Mouse (Mus musculus) retina, postnatal 7 days (tissue): ENCODE results near the gene Zfpl1.

Source experiments
- DNase-seq: peaks from one replicate; pipeline ENCODE4 v3.0.0-alpha.2; 2012; ENCODE audit warnings: low read depth, low spot score

The Zfpl1 gene

DNA sequence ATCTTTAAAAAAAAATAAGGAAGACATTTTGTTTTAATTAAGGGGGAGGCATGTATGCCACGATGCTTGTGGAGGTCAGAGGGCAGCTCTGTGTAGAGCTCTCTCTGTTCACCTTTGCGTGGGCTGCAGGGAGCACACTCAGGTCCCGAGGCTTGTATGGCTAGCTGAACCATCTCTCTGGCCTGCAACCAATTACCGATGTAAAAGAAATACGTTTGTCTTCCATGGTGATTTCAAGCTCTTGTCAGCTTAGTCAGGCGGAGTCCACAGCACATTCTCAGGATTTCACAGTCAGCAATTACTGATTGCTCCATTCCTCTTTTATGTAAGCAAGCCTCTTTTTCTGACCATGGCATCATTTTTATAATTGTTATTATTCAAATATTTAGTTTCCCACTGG lies 16.4 kb upstream of the Zfpl1 start:
- no peak for DNase-seq

DNA sequence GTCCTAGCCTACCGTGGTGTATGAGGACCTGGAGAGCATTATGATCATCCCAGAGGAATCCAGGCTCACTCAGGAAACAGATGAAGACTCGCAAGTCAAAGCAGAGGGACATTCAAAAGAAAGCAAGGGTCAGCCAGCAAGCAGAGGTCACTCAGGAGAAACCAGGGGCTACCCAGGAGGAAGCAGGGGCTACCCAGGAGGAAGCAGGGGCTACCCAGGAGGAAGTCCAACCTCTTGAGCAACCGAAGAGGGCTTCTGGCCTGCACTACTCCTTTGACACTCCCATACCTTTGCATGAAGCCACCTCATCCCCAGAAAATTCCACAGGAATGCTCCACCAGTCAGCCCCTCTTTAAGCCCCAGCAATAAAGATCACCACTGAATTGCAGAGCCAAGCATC lies 13.1 kb upstream of the Zfpl1 start:
- DNase-seq: no peak

DNA sequence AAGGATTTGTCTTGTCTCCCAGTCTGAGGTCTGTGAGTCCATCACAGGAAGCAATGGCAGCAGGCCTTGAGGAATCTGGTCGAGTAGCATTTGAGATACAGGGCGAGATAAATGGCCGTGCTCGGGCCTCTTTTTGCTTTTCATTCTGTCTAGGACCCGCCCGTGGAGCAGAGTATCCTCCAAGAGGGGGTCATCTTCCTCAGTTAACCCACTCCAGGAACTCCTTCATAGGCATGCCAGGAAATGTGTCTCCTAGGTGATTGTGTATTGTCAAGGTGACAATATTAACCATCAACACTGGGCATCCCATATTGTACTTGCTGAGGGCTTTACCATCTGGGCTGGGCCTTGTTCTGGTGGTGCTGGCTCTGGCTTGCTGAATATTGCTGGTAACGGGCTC lies 9.4 kb upstream of the Zfpl1 start, which contains the start of gene AC131692.1:
AC131692.1 (plus strand) TSS at position 301 of the 400 bp plus-strand sequence.
- no peak for DNase-seq

DNA sequence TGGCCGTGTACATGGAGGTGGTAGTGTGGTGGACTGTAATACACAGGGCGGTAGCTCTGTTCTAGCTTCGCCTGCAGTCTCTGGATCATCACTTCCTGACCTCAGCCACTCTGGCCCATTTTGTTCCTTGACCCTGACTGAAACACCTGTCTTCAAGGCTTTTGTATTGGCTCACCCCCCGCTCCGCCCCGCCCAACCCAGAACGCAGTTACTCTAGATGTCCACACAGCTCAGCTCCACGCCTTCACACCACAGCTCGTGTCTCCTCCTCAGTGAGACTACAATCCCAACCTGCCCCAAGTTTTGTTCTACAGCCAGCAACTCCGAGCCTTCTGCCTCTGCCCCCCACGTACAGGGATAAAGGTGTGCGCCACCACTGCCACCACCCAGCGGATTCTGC lies 4.1 kb upstream of the Zfpl1 start:
- DNase-seq: no peak

DNA sequence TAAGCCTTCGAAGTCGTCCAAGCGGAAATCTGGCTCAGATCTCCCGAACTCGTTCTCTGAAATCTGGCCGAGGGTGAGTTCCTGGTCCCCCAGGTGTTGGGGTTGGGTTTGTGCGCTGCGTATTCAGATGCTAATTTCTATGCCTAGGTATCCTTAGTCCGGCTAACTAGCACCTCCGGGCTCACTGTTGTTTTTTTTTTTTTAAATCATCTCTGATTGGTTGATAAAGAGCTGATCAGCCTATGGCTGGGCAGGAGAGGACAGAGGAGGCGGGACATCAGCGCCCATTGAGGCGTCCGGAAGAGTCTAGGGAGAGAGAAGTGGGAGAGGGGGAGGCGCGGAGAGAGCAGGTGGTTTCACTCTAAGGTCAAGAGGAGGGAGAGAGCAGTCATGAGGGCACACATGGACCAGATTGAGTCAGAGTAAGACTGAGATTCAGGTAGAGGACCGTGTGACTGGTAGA lies 692 bp upstream of the Zfpl1 start:
- DNase-seq: no peak

DNA sequence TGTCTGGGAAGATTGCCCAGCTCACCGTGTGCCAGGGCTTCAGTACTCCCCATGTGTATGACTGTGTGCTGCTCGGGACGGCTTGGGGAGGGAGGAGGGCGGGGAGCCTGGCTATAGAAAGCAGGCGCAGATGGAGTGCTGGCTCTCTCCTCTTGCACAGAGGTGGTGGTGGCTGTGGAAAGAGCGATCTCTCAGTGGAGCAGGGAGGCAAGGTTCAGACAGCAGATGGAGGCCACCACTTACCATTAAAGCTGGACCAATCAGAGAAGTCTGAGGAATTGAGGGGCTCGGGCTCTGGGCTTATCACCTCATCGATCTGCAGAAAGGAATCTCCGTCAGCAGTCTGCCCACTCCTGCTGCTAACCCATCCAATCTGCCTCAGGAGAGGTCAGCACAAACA lies 2.6 kb downstream of the Zfpl1 start, which contains the start of gene Gm28374:
Gm28374 (minus strand) TSS at position 101 of the 400 bp plus-strand sequence.
- no peak for DNase-seq

DNA sequence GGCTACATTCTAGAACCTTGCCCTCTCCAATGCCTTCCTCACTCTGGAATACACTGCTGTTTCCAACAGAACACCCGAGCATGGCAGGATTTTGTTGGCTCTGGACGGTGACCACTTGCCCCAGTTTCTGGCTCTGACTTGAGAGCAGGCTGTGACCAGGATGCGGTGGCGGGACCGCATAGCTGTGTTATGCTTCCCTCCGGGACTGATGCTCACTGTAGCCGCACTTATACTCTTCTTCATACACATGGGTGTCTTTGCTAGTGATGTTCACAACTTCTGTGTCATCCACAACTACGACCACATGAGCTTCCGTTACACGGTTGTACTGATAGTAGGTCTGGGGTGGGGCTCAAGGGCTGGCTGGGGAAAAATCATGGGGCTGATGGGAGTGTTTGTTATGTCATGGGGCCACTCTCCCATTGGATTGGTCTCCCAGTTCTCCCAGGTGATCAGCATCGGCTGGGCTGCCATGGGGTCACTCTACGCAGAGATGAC lies 4.7 kb downstream of the Zfpl1 start, which contains the start of gene Tmem262:
Tmem262 (plus strand) TSS at position 51 of the 498 bp plus-strand sequence.
- no peak for DNase-seq

DNA sequence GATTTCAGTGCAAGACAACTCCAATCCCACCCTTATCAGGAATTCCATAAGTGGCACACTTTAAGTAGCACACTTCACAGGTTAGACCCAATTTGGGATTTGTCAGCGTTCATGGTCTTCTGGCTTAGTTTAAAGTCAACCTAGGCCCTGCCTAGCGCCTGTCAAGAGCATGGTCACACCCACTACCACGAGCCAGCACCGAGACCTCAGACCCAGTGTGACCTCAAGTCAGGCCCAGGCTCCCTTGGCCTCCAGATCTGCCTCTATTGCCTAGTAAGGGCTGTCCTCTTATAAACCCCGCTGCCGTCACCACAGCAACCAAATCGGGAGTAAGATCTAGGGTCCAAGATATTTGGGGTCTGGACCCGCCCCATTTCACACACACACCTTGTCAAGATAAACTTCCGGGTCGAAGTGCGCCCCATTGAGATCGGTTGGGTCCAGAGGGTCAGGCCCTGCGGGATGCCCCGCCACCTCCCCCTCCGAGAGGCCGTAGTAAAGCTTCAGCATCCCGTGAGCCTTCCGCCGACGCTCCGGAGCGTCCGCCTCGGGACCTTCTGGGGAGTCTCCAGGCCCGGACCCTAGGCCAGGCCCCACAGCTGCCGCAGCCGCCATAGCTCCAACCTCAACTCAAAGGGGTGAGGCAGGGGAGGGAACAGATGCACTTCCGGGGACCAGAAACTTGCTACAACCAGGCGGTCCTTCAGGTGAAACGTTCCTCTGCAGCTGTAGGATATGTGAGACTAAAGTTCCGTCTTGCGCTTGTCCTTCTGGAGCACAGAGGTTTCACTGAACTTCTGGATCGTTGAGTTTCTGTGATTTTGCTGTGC lies 8.0 kb downstream of the Zfpl1 start, which contains the start of gene Vps51:
Vps51 (minus strand) TSS at position 668 of the 830 bp plus-strand sequence.
- DNase-seq: peak; percentile 84

DNA sequence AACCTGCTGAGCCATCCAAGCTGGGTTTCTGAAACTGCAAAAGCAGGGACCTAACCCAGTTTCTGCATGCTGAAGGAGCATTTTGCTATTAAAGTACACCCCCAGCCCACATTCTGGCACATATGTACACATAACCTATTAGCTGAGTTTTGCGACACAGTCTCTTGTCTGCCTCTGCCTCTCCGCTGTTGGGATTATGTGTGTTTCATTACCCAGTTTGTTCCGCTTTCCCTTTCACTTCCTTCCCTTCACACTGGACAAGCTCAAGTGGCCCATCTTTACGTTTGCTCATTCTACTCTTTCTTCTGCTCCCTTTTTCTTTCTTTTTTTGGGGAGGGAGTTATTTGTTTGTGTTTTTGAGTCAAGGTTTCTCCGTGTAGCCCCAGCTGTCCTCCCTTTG lies 10.9 kb downstream of the Zfpl1 start:
- no peak for DNase-seq

DNA sequence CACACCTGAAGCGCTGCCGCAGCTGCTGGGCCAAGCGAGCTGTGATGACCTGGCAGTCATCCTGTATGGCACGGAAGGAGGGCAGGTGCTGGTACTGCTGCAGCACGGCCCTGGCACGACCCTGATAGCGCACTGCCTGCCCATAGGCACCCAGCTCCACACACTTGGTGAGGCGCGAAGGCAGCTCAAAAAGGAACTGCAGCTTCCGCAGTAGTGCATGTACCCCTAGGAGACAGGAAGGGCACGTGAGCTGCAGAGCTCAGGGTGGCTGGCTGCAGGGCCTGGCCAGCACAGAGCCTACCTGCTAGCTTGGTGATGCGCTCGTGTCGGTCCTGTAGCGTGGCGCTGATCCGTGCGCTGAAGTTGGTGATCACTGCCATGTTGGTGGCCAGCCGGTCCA lies 13.5 kb downstream of the Zfpl1 start:
- DNase-seq: no peak

DNA sequence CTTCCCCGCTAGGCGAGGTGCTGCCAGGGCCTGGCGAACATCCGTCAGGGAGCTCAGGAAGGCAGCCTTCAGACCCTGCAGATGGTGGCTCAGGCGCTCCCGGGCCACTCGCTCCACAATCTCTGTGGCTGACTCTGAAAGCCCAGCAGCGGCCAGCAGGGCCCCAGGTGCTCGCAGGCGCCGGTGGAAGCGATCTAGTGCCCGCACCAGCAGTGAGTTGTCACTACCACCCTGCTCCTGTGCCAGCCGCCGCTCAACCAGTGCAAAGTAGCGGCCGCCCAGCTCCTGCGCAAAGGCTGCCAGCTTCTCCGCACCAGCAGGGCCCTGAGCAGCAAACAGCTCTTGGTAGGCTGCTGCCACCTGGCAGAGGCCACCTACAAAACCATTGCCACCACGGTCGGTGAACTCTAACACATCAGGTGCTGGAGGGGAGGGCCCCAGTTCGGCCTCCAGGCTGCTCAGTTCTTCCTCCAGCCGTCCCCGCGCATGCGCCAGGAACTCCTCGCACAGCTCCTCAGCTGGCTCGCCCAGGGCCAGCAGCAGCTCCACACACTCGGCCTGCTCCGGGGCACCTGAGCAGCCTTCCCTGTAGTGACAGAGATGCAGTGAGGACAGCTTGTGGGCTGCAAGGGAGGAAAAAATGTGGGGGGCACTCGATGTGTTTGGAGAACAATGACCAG lies 14.0 kb downstream of the Zfpl1 start:
- DNase-seq: no peak

DNA sequence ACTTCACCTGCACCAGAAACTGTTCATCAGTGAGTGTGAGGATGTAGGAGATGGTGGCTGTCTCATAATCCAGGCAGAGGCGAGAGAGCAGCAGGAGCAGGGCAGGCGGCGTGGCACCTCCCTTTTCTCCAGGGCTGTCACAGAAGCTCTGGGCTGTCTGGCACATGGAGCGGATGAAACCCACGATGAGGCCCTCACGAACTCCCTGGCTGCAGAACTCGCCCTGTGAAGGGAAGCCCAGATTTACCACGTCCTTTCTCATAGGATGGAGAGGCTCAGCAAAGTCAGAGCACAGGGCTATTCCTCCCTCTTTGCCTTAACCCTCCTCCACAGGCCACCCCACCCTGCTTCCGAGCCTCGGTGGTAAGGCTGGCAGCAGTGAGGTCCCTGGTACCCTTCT lies 14.9 kb downstream of the Zfpl1 start:
- no peak for DNase-seq

DNA sequence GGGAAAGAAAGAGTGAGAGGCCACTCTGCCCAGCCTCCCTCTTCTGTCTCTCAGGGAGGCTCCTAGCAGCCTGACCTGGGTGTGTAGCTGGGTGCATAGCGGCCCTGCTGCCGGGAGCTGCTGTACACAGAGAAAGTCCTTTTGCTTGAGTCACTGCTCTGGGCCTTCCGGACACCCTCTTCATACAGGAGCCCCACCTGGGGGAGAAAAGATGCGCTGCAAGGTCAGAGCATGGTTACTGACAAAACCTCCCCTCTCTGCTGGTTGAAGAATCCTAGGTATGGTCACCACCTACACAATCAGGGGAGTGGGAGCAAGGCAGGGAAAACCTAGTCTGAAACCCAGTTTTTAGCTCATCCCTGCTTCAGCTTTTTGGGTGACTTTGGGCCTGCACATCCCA lies 15.8 kb downstream of the Zfpl1 start:
- DNase-seq: no peak

DNA sequence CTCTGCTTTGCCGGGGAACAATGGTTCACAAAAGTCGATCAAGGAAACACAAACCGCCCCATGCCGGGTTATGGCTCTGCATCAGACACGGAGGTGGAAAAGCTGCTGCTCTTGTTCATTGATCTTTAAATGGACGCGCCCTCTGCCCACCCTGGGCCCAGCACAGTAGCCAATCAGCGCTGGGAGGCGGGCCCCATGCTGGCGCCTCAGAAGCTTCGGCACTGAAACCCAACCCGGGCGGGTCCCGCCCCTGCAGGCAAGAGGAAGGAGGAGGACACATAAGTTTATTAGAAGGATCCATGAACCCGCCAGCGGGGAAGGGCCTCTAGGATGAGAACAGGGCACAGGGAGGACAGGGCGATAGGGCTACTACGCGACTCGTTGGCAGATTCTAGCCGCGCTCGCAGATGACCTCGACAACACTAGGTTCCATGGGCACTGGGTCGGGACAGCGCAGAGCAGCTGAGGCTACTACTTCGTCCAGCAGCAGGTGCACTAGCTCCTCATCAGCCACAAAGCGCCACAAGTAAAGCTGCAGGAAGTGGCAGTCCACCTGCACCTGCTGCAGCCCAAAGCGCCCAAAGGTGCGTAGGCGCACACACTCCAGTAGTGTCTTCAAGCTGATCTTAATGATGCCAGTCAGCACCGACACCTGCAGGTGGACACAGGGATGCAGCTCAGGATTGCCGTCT lies 16.9 kb downstream of the Zfpl1 start, which contains the start of gene Tm7sf2:
Tm7sf2 (minus strand) TSS at position 650 of the 692 bp plus-strand sequence.
- DNase-seq: no peak

DNA sequence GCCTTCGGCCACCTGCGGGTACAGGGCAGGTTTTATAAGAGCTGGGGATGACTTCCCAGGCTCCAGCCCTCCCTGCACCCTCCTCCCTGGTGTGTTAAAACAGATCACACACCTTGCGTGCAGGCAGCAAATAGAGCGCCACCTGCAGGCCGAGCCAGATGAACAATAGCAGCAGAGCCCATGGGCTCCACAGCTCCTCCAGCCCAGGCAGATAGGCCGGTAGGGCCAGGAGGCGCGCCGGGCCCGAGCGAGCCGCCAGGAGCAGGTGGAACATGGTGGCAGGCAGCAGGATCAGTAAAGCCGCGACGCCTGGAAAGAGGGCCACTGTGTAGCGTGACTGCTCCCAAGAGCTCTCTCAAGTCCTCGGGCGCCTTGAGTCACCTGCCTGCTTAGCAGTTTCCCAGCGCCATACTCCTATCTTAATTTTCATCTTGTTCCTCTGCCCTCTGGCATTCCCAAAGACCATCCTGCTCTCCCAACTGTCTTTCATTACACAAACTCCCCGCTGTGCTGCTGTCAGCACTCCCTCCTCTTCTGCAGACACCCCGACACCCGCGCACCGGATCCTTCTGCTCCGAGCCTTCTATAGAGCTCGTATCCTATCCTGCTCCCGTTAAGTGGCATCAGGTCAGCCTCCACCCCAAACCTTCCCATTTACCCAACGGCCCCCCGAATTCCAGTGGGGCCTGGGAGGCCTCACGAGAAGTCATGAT lies 17.6 kb downstream of the Zfpl1 start:
- DNase-seq: no peak

DNA sequence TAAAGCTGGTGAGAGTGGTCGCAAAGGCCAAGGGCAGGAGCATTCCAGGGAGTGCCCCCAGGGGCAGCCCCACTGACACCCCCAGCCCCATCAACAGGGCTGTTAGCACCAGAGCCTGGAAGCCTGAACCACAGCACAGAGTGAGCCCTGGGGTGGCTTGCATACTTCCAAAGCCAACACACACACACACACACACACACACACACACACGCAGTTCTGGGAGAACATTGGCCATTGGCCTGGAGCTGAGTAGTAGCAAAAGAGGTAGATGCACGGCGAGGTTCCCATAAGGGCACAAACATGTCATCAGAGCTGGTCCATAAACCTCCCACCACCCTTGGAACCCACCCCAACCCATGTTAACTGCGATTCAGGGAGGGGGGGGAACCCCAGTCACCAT lies 18.2 kb downstream of the Zfpl1 start:
- no peak for DNase-seq

DNA sequence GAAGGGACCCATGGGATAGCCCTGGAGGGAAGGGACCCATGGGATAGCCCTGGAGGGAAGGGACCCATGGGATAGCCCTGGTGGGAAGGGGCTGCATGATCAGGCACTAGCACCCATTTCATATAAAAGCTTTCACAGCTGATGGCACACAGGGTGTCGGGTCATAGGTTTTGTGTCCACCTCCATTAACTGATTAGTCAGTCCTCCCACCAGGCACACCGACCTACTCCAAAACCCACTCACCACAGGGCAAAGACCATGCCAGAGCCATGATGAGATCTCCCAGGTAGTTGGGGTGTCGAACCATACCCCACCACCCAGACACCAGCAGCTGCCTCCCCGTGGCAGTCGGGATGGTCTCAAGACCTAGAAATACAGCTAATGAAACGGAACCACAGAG lies 21.7 kb downstream of the Zfpl1 start:
- no peak for DNase-seq

DNA sequence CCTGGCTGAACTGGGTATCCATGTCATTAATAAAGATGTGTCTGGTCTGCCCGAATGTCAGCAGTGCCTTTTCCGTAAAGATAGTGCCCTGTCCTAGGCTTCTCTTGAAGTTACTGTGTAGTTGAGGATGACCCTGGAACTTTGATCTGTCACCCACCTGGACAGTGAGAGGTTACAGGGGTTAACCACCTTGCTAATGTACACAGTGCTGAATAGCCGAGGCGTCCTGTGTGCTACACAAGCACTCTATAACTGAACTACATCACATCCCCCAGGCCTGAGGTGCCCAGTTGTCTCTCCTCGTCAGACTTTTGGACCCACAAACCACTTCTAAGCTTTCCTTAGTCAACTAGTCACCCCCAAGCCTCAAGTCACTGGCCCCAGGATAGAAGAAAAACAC lies 22.3 kb downstream of the Zfpl1 start:
- no peak for DNase-seq

DNA sequence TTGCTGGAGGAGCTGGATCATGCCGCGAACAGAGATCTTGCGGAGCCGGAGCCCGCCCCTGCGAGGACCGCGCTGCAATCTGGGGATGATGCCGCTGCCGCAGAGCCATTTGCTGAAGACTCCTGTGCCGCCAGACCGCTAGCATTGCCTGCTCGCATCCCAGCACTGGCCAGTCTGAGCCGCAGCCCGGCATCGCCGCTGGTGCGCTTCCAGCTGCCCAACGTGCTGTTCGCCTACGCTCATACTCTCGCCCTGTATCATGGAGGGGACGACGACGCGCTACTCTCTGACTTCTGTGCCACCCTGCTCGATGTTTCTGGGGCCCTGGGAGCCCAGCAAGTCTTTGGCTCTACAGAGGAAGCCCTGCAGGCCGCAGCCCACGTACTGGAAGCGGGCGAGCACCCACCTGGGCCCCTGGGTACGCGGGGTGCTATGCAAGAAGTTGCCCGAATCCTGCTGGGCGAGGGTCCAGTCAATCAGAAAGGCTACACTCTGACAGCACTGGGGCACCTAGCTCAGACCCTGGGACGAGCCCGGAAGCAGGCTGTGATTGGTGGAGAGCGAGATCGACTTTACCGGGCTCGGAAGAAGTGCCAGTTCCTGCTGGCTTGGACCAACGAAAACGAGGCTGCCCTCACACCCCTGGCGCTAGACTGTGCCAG lies 23.0 kb downstream of the Zfpl1 start:
- no peak for DNase-seq

DNA sequence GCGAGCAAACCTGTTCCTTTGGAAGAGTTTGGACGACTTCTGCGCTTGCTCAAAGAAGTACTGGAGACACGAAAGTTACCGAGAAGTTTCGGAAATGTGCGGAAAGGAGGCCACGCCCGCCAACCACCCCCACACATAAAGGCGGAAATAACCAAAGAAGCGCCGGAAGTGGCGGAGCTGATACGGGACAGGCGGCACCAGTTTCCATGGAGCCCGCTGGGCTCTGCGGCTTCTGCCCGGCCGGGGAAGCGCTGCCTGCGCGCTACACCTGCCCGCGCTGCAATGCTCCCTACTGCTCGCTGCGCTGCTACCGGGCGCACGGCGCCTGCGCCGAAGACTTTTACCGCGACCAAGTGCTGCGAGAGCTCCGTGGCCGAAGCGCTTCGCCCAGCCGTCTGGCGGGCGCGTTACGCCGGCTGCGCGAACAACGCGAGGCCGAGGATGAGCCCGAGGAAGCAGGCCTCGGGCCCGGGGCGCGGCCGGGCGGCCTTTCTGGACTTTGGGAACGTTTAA lies 23.7 kb downstream of the Zfpl1 start, which contains the start of gene Znhit2:
Znhit2 (plus strand) TSS at position 172 of the 513 bp plus-strand sequence.
- peak; percentile 83 for DNase-seq
